Comparison of ENCODE assay signal across 14 mouse cellular contexts in the genomic region with DNA sequence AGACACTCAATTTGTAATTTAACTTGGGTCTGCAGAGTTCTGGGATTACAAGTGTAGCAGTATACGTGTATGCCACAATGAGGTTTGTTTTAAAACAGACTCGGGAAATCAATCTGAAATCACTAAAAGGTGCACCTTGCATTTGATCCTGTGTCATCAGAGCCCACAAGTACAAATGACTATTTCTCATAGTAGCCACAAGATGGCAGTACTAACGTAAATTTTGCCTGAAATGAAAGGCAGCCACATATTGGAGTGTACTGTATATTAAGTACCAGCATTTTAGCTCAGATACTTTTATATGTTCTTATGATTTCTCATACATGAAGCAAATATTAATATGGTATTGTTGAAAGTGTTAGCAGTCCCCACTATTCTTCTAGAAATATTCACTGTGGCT.
DNase-seq lines count a peak whose midpoint lies in the region; ATAC-seq lines count a peak whose summit lies in the region.
"Had no signal": no experiment of that assay in that cellular context is flagged by ENCODE, and none has a peak within 500 bp of the region (broad histone marks: within the 10 kb centered on the region; RNA-seq: fewer than 3 reads in every experiment).

No protein-coding gene starts in this region.

- peak; percentile 3 for DNase-seq in cerebellum, adult 9-10 months
- no peak for DNase-seq in cerebellum, adult 11-12 months
- DNase-seq in kidney, adult 9 months: peak; percentile 2
- DNase-seq in 3T3-L1 (ENCODE audit: low read depth, low spot score): peak; percentile 47
- DNase-seq in embryo, embryonic 10.5 days (ENCODE audit: low spot score): peak; percentile 40
- no peak for DNase-seq in spleen, postnatal 4 days (ENCODE audit: low spot score in 2 of 2)
- DNase-seq in urinary bladder, postnatal 36 days (ENCODE audit: low spot score in 2 of 2): no peak
- DNase-seq: cerebellum, postnatal 36 days; layer of hippocampus, adult 9-11 months; liver, embryonic 13.5 days; thymus, adult 2 months had no signal

- no peak for ATAC-seq in kidney, embryonic 16.5 days (ENCODE audit: low FRiP score, low TSS enrichment)

- H3K36me3 ChIP-seq in kidney, embryonic 16.5 days (ENCODE audit: insufficient read depth, low read length): no peaks in the 10 kb centered on the region
- H3K36me3 ChIP-seq: heart, embryonic 13.5 days; liver, embryonic 13.5 days had no signal

- no peak overlapping the region for H3K4me2 ChIP-seq in kidney, embryonic 16.5 days (replicated peaks; ENCODE audit: low read depth, low read length)
- H3K4me2 ChIP-seq: heart, embryonic 13.5 days; liver, embryonic 13.5 days had no signal

- no peak overlapping the region for H3K4me3 ChIP-seq in kidney, embryonic 16.5 days (ENCODE audit: low read length)
- H3K4me3 ChIP-seq: heart, embryonic 13.5 days; liver, embryonic 13.5 days; megakaryocyte, embryonic 14.5 days had no signal

- no peaks in the 10 kb centered on the region for H3K4me1 ChIP-seq in kidney, embryonic 16.5 days (ENCODE audit: insufficient read depth, low read length)
- H3K4me1 ChIP-seq: heart, embryonic 13.5 days; liver, embryonic 13.5 days; megakaryocyte, embryonic 14.5 days had no signal

- no peaks in the 10 kb centered on the region for H3K9me3 ChIP-seq in kidney, embryonic 16.5 days (ENCODE audit: low read length)
- H3K9me3 ChIP-seq: heart, embryonic 13.5 days; liver, embryonic 13.5 days; megakaryocyte, embryonic 14.5 days had no signal

- no peak overlapping the region for H3K27ac ChIP-seq in kidney, embryonic 16.5 days (ENCODE audit: low read length)
- H3K27ac ChIP-seq: heart, embryonic 13.5 days; liver, embryonic 13.5 days had no signal

- H3K27me3 ChIP-seq in kidney, embryonic 16.5 days (ENCODE audit: insufficient read depth, low read length): no peaks in the 10 kb centered on the region
- H3K27me3 ChIP-seq: heart, embryonic 13.5 days; liver, embryonic 13.5 days; megakaryocyte, embryonic 14.5 days had no signal

- WGBS in kidney, embryonic 16.5 days: 25% methylated on average over 3 of the region's 3 CpGs

- H3K9ac ChIP-seq in kidney, embryonic 16.5 days (replicated peaks; ENCODE audit: low read length): no peak overlapping the region
- H3K9ac ChIP-seq: heart, embryonic 13.5 days; liver, embryonic 13.5 days had no signal

Comparison
In these comparisons a context has a peak if more than half of its experiments do, and no peak if none do; other contexts are left out.
1. DNase-seq: peak in cerebellum, adult 9-10 months (single experiment), kidney, adult 9 months (single experiment), 3T3-L1 (single experiment) and embryo, embryonic 10.5 days (single experiment); none in cerebellum, adult 11-12 months (single experiment), spleen, postnatal 4 days (0 of 2) and urinary bladder, postnatal 36 days (0 of 2).